ENCODE assay signal across 8 mouse cellular contexts in the genomic region with DNA sequence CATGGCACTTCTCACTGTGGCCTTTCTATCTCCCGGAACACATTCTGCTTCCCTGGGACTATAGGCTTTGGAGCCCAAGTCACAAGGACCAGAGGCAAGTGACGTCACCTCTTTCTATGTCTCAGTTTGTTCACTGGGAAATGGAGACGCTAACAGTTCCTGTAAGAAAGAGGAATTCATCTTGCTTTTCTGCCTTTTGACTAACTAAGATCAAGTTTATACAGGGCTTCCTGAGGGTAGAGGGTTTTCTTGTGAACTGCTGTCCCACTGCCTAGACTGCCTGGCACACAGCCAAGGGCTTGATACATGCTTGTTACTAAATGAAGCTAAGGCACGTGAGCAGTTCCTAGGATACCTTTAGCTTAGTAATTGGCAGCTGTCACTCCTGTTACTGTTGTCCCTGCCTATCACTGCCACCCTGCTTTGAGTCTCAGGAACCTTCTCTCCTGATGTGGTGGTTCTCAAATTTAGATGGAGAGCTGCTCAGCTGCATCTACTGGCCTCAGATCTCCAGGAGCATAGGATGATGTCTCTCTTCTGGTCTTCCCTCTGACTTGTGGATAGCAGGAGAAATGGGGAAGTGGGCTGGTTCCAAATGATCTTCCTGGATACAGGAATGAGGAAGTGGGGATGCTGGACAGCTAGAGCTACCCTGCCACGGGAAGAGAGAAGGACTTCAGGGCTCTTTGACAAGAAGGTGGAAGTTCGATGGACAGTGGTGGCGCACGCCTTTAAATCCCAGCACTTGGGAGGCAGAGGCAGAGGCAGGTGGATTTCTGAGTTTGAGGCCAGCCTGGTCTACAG. TPM values are rescaled to one million over a fixed set of nuclear protein-coding genes. Genes with fewer than 3 reads are reported as not detected.
DNase-seq lines count a peak whose midpoint lies in the region; ATAC-seq and TF ChIP-seq lines count a peak whose summit lies in the region.

No protein-coding gene starts in this region.

- whole genome bisulfite sequencing in heart, embryonic 14.5 days = 37% methylated on average over 8 of the region's 8 CpGs
- WGBS in macrophage (ENCODE audit: missing documents) = 31% methylated on average over 8 of the region's 8 CpGs

- H3K4me3 ChIP-seq in bone marrow macrophage, adult 2 months (ENCODE audit: insufficient read depth, low read length) = peak overlapping the region; percentile 16
- H3K4me3 ChIP-seq in heart, embryonic 14.5 days (ENCODE audit: control insufficient read depth in 1 of 2, insufficient read depth in 1 of 2, low read depth in 1 of 2, low read length in 2 of 2) = no peak overlapping the region
- H3K4me3 ChIP-seq in macrophage (ENCODE audit: inconsistent target) = peak overlapping the region; percentile 99; the same call in 1 of the 2 replicates

- peak; percentile 77 for DNase-seq in kidney, postnatal 10 days
- no peak for DNase-seq in kidney, adult 11 months
- DNase-seq in neural tube, embryonic 10.5 days (ENCODE audit: extremely low spot score, low spot score) = no peak
- no peak for DNase-seq in urinary bladder, adult 2 months (ENCODE audit: low spot score)
- no peak for DNase-seq in cerebellum, adult 8-10 months

- TF ChIP-seq POLR2A in bone marrow macrophage, adult 2 months (IDR thresholded peaks at IDR 0.05; ENCODE audit: borderline replicate concordance, low read depth, low read length) = no peak

- H3K79me2 ChIP-seq in macrophage (ENCODE audit: inconsistent target) = peaks cover 92% of the 10 kb centered on the region

- peak overlapping the region; percentile 92 for H3K27ac ChIP-seq in bone marrow macrophage, adult 2 months (ENCODE audit: insufficient read depth, low read depth, low read length)
- H3K27ac ChIP-seq in heart, embryonic 14.5 days (replicated peaks in 1 of 2; ENCODE audit: control insufficient read depth in 1 of 2, insufficient read depth in 1 of 2, low read depth in 2 of 2, low read length in 2 of 2) = peak overlapping the region; percentile 79 to 88
- H3K27ac ChIP-seq in macrophage = peak overlapping the region; percentile 94

- H3K4me2 ChIP-seq in heart, embryonic 14.5 days (ENCODE audit: low read length) = peak overlapping the region; percentile 35

- H3K27me3 ChIP-seq in heart, embryonic 14.5 days (ENCODE audit: control insufficient read depth, insufficient read depth, low read length) = no peaks in the 10 kb centered on the region

- peaks cover 42% of the 10 kb centered on the region for H3K4me1 ChIP-seq in bone marrow macrophage, adult 2 months (ENCODE audit: control insufficient read depth, insufficient read depth, low read length)
- H3K4me1 ChIP-seq in heart, embryonic 14.5 days (ENCODE audit: control insufficient read depth in 2 of 2, insufficient read depth in 2 of 2, low read length in 2 of 2) = peaks cover 44 to 51% of the 10 kb centered on the region in 2 experiments

- peaks cover 23% of the 10 kb centered on the region for H3K36me3 ChIP-seq in heart, embryonic 14.5 days (ENCODE audit: control insufficient read depth, insufficient read depth, low read length)
- H3K36me3 ChIP-seq in macrophage (ENCODE audit: inconsistent target) = peaks cover 33% of the 10 kb centered on the region

- ATAC-seq in heart, embryonic 14.5 days (ENCODE audit: insufficient number of reproducible peaks, insufficient read depth, low FRiP score, low read depth) = no peak

- TF ChIP-seq CTCF in bone marrow macrophage, adult 2 months (IDR thresholded peaks at IDR 0.05; ENCODE audit: low read depth, low read length) = no peak

- no peaks in the 10 kb centered on the region for H3K9me3 ChIP-seq in heart, embryonic 14.5 days (ENCODE audit: control insufficient read depth, low read length)

- H3K9ac ChIP-seq in heart, embryonic 14.5 days (ENCODE audit: low read length) = peak overlapping the region; percentile 26; the same call in 1 of the 2 replicates

RNA-seq across cellular contexts. Expression of gene Plekho2, which starts 4.2 kb away (rescaled TPM):
- polyA plus RNA-seq in bone marrow macrophage, adult 2 months (2012; ENCODE audit: insufficient read depth, insufficient read length, missing spikeins) = 193 and 213 TPM in 2 replicates
- polyA plus RNA-seq in heart, embryonic 14.5 days (2014; fragmentation: Nextera tagmentation; extraction: Ambion mirVana) = 8.8 and 9.8 TPM in 2 replicates
- 1,000 to 10,000 TPM in 1 of 26 experiments, 100 to 1,000 TPM in 25; 183 to 1,124 (median 419) TPM for total RNA-seq in macrophage (2018; cell fraction: chromatin; rRNA removed)
- total RNA-seq in macrophage (2018; cell fraction: cytosol; rRNA removed) = 100 to 1,000 TPM; 261 to 438 (median 317) TPM
- total RNA-seq in macrophage (2018; cell fraction: nucleus; rRNA removed) = 1,000 to 10,000 TPM in 2 of 26 experiments, 100 to 1,000 TPM in 24; 284 to 1,133 (median 407) TPM
- polyA plus RNA-seq in macrophage (2018) = 195 to 316 TPM (median 234 TPM) in 3 replicates
- polyA plus RNA-seq in urinary bladder, adult 2 months (2012; rRNA removed) = 45.4 and 50.5 TPM in 2 replicates

RNA-seq across cellular contexts. Expression of gene Pif1, which starts 11.4 kb away (rescaled TPM):
- polyA plus RNA-seq in bone marrow macrophage, adult 2 months (2012; ENCODE audit: insufficient read depth, insufficient read length, missing spikeins) = 3.8 and 4.4 TPM in 2 replicates
- 8.7 and 9.2 TPM in 2 replicates for polyA plus RNA-seq in heart, embryonic 14.5 days (2014; fragmentation: Nextera tagmentation; extraction: Ambion mirVana)
- 1 to 10 TPM in 14 of 26 experiments, under 1 TPM in 3, not detected in 9; 0.42 to 7.2 (median 1.2) TPM for total RNA-seq in macrophage (2018; cell fraction: chromatin; rRNA removed)
- total RNA-seq in macrophage (2018; cell fraction: cytosol; rRNA removed) = 1 to 10 TPM in 1 of 26 experiments, under 1 TPM in 19, not detected in 6; 0.03 to 1.3 (median 0.27) TPM
- 1 to 10 TPM in 5 of 26 experiments, under 1 TPM in 17, not detected in 4; 0.12 to 3.1 (median 0.45) TPM for total RNA-seq in macrophage (2018; cell fraction: nucleus; rRNA removed)
- polyA plus RNA-seq in macrophage (2018) = 0.51 to 0.53 TPM in 2 of 3 replicates, not detected in the other
- 0.29 and 0.36 TPM in 2 replicates for polyA plus RNA-seq in urinary bladder, adult 2 months (2012; rRNA removed)

RNA-seq across cellular contexts. Expression of gene Rbpms2, which starts 53.9 kb away (rescaled TPM):
- not detected in 2 replicates for polyA plus RNA-seq in bone marrow macrophage, adult 2 months (2012; ENCODE audit: insufficient read depth, insufficient read length, missing spikeins)
- 125 TPM in 2 replicates for polyA plus RNA-seq in heart, embryonic 14.5 days (2014; fragmentation: Nextera tagmentation; extraction: Ambion mirVana)
- under 1 TPM in 3 of 26 experiments, not detected in 23; 0.44 to 0.67 (median 0.62) TPM for total RNA-seq in macrophage (2018; cell fraction: chromatin; rRNA removed)
- under 1 TPM in 15 of 26 experiments, not detected in 11; 0.07 to 0.52 (median 0.22) TPM for total RNA-seq in macrophage (2018; cell fraction: cytosol; rRNA removed)
- total RNA-seq in macrophage (2018; cell fraction: nucleus; rRNA removed) = under 1 TPM in 3 of 26 experiments, not detected in 23; 0.36 to 0.56 (median 0.42) TPM
- 0.14 to 0.42 TPM (median 0.28 TPM) in 3 replicates for polyA plus RNA-seq in macrophage (2018)
- polyA plus RNA-seq in urinary bladder, adult 2 months (2012; rRNA removed) = 142 and 175 TPM in 2 replicates

RNA-seq across cellular contexts. Expression of gene Ankdd1a, which starts 55.6 kb away (rescaled TPM):
- 4.1 and 6.4 TPM in 2 replicates for polyA plus RNA-seq in bone marrow macrophage, adult 2 months (2012; ENCODE audit: insufficient read depth, insufficient read length, missing spikeins)
- polyA plus RNA-seq in heart, embryonic 14.5 days (2014; fragmentation: Nextera tagmentation; extraction: Ambion mirVana) = not detected in 2 replicates
- total RNA-seq in macrophage (2018; cell fraction: chromatin; rRNA removed) = 10 to 100 TPM in 10 of 26 experiments, 1 to 10 TPM in 16; 2.1 to 25.4 (median 7.0) TPM
- under 1 TPM in 16 of 26 experiments, not detected in 10; 0.07 to 0.44 (median 0.15) TPM for total RNA-seq in macrophage (2018; cell fraction: cytosol; rRNA removed)
- 10 to 100 TPM in 2 of 26 experiments, 1 to 10 TPM in 21, under 1 TPM in 3; 0.52 to 18.4 (median 2.1) TPM for total RNA-seq in macrophage (2018; cell fraction: nucleus; rRNA removed)
- polyA plus RNA-seq in macrophage (2018) = 0.13 TPM in 1 of 3 replicates, not detected in the others
- 21.8 and 33.9 TPM in 2 replicates for polyA plus RNA-seq in urinary bladder, adult 2 months (2012; rRNA removed)

Comparison
In these comparisons a context has a peak if more than half of its experiments do, and no peak if none do; other contexts are left out.
1. H3K4me3 ChIP-seq: peak in bone marrow macrophage, adult 2 months (single experiment) and macrophage (single experiment); none in heart, embryonic 14.5 days (0 of 2).
2. RNA of gene Rbpms2, which starts 53.9 kb away (polyA plus RNA-seq): 142 to 175 TPM in urinary bladder, adult 2 months and 125 TPM in heart, embryonic 14.5 days; not detected in bone marrow macrophage, adult 2 months and 0.14 to 0.42 TPM in macrophage; every median in the first group is over 10 times any median in the second.
3. Peak in every context shown above with its lines, with median percentiles within 50 percentile points of each other: H3K27ac ChIP-seq.